Mouse (Mus musculus): ENCODE measurements around the gene Smurf2.

DNA sequence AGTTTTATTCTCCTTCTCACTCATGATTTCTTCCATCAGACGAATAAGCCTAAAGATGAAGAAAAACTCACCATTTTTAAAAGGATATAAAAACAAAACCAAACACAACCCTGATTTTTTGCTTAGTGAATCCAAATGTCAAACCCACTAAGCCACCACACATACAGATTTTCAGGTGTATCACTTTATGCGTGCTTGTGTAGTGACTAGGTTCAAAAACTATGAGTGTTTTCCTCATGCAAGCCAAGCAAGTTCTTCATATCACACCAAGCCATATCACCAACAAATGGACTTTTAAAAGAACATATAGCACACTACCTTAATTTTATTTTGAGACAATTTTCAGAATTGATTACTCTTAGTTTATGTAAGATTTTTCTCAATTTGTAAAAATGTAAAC, 136.0 kb downstream of the Smurf2 start:
- TF ChIP-seq POLR2A (IDR thresholded peaks at IDR 0.05; ENCODE audit: insufficient read depth, low read depth, low read length) (no peak), CTCF (IDR thresholded peaks at IDR 0.05; ENCODE audit: insufficient read depth, low read depth, low read length) (no peak)
